Mouse (Mus musculus) myocyte (in vitro differentiated cells): ENCODE results near the gene Gm7579. TPM values are rescaled to one million over a fixed set of nuclear protein-coding genes. Genes with fewer than 3 reads are reported as not detected.
"Not testable (repeated sequence)": the region's sequence is repeated elsewhere in the genome, so short reads cannot be mapped to it uniquely, and the experiment has no call there.

Experiments used
- H3K27me3 ChIP-seq: one replicate; pipeline ENCODE4 v1.6.1; 2011; ENCODE audit not compliant: control insufficient read depth, insufficient read depth, insufficient read length
- H3K36me3 ChIP-seq: one replicate; pipeline ENCODE4 v1.6.1; 2011; ENCODE audit not compliant: control insufficient read depth, insufficient read depth
- H3K4me2 ChIP-seq: one replicate; pipeline ENCODE4 v1.6.1; 2011; ENCODE audit warnings: low read depth, control low read depth
- H3K4me3 ChIP-seq: one replicate; pipeline ENCODE4 v1.5.1; 2011; ENCODE audit warnings: mild to moderate bottlenecking, control low read depth, moderate library complexity
- H3K79me2 ChIP-seq: one replicate; pipeline ENCODE4 v1.6.1; 2011; ENCODE audit not compliant: control insufficient read depth, insufficient read depth
- H3ac ChIP-seq: one replicate; pipeline ENCODE4 v1.6.1; 2011; ENCODE audit not compliant: control insufficient read depth, insufficient read length
- CEBPB ChIP-seq: IDR thresholded peaks from 2 replicates; pipeline ENCODE4 v1.6.1; 2011; ENCODE audit warnings: mild to moderate bottlenecking, moderate library complexity; ENCODE audit not compliant: poor library complexity, insufficient read depth, severe bottlenecking
- E2F4 ChIP-seq: IDR thresholded peaks from one replicate; pipeline ENCODE4 v1.6.1; 2011; ENCODE audit warnings: mild to moderate bottlenecking, control low read depth, moderate library complexity; ENCODE audit not compliant: insufficient read depth
- MAX ChIP-seq: IDR thresholded peaks from one replicate; pipeline ENCODE4 v1.6.1; 2011; ENCODE audit warnings: low read depth, mild to moderate bottlenecking, control low read depth
- MYOD1 ChIP-seq, 3 experiments: IDR thresholded peaks; one replicate each; pipeline ENCODE4 v1.6.1; 2011; ENCODE audit warnings: control low read depth in 2 of 3, low read depth in 2 of 3, mild to moderate bottlenecking in 2 of 3, moderate library complexity in 1 of 3; ENCODE audit not compliant: insufficient read length in 2 of 3, control insufficient read depth in 1 of 3
- MYOG ChIP-seq, 3 experiments: IDR thresholded peaks; one replicate each; pipeline ENCODE4 v1.6.1; 2011; ENCODE audit warnings: control low read depth in 2 of 3, low read depth in 2 of 3, mild to moderate bottlenecking in 2 of 3; ENCODE audit not compliant: insufficient read length in 2 of 3, control insufficient read depth in 1 of 3, insufficient read depth in 1 of 3
- POLR2A ChIP-seq: IDR thresholded peaks from one replicate; pipeline ENCODE4 v1.6.1; 2011; ENCODE audit warnings: low read depth, mild to moderate bottlenecking, control low read depth, moderate library complexity; ENCODE audit not compliant: insufficient read length
- POLR2AphosphoS2 ChIP-seq: IDR thresholded peaks from one replicate; pipeline ENCODE4 v1.6.1; 2011; ENCODE audit warnings: low read depth, control low read depth; ENCODE audit not compliant: insufficient read length
- REST ChIP-seq: IDR thresholded peaks from one replicate; pipeline ENCODE4 v1.6.1; 2011; ENCODE audit warnings: mild to moderate bottlenecking, control low read depth, moderate library complexity; ENCODE audit not compliant: insufficient read depth, insufficient read length
- SRF ChIP-seq: IDR thresholded peaks from one replicate; pipeline ENCODE4 v1.6.1; 2011; ENCODE audit warnings: low read depth; ENCODE audit not compliant: control insufficient read depth, insufficient read length
- TCF12 ChIP-seq: IDR thresholded peaks from one replicate; pipeline ENCODE4 v1.6.1; 2011; ENCODE audit warnings: mild to moderate bottlenecking, control low read depth; ENCODE audit not compliant: poor library complexity, insufficient read depth, severe bottlenecking
- TCF3 ChIP-seq: IDR thresholded peaks from one replicate; pipeline ENCODE4 v1.6.1; 2011; ENCODE audit warnings: low read depth, control low read depth; ENCODE audit not compliant: insufficient read length
- USF1 ChIP-seq: IDR thresholded peaks from one replicate; pipeline ENCODE4 v1.6.1; 2011; ENCODE audit warnings: low read depth, mild to moderate bottlenecking, control low read depth, moderate library complexity
- polyA plus RNA-seq: library from polyadenylated mRNA; unstranded; fragments of >200 nt; fragmentation: generic; extraction: Trizol; gene quantifications from one replicate; pipeline ENCODE4 v1.2.1, GENCODE M21; 2012; ENCODE audit warnings: missing spikeins

Gm7579 gene
- polyA plus RNA-seq, 1 experiment = not detected

DNA sequence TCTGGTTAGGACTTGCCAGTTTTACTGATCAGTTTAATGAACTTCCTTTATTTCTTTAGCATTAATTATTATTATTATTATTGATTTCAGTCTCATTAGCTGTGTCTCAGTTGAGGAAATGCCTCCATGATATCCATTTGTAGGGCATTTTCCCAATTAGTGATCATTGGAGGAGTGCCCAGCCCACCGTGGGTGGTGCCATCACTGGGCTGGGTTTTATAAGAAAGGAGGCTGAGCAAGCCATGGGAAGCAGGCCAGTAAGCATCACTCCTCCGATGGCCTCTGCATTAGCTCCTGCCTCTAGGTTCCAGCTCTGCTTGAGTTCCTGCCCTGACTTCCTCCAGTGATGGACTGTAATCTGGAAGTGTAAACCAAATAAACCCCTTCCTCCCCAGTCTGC, 23.5 kb upstream of the Gm7579 start:
- Histone ChIP-seq H3K27me3 (peaks cover 10% of the 10 kb centered on the region), H3K4me2 (no peak overlapping the region)

GRCm38 (mm10) chr7:142190289-142190688, 21.4 kb upstream of the Gm7579 start, which contains the start of gene Gm10153:
Gm10153 (minus strand) TSS chr7:142190389.
- H3K36me3 ChIP-seq = no peaks in the 10 kb centered on the region
- H3K4me2 ChIP-seq = no peak within 1 kb of the TSS
- peaks cover 10% of the 10 kb centered on the region for H3K27me3 ChIP-seq
- TF ChIP-seq CEBPB = no peak
- H3K4me3 ChIP-seq = no peak within 1 kb of the TSS
- H3K79me2 ChIP-seq = no peaks in the 10 kb centered on the region
- no peak within 1 kb of the TSS for H3ac ChIP-seq

More for the DNA sequence above, 23.5 kb upstream of the Gm7579 start:
- H3K4me3 ChIP-seq = no peak overlapping the region
- H3K79me2 ChIP-seq = no peaks in the 10 kb centered on the region
- H3ac ChIP-seq = no peak overlapping the region
- no peaks in the 10 kb centered on the region for H3K36me3 ChIP-seq
- no peak for TF ChIP-seq REST
- no peak for TF ChIP-seq POLR2A
- no peak for TF ChIP-seq CEBPB
- TF ChIP-seq POLR2AphosphoS2 = no peak
- TF ChIP-seq E2F4 = no peak
- no peak for TF ChIP-seq MAX
- TF ChIP-seq MYOG (IDR thresholded peaks at IDR 0.05; ENCODE audit: control insufficient read depth in 1 of 3, insufficient read depth in 1 of 3, insufficient read length in 2 of 3, low read depth in 2 of 3) = no peak
- TF ChIP-seq TCF3 = no peak

DNA sequence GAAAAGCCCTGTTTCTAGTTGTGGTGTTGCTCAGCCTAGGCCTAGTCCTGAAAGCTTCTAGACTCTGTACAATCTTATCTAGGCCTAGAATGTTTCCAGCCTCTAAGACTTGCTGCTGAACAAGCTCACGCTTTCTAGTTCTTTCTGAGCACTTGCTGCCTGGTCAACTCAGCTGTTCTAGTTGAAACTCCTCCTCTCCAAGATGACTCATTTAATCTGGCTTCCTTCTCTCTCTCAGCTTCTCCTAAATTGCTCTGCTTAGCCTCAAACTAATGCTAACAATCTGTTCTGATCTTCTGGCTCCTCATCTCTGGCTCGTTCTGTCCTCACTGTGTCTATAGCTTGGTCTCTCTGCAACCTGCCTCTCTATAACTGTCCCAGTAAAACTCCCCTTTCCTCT, 12.9 kb upstream of the Gm7579 start:
- no peaks in the 10 kb centered on the region for H3K79me2 ChIP-seq
- peaks cover 4% of the 10 kb centered on the region for H3K27me3 ChIP-seq
- no peak overlapping the region for H3K4me2 ChIP-seq
- H3K36me3 ChIP-seq = no peaks in the 10 kb centered on the region
- H3ac ChIP-seq = no peak overlapping the region
- TF ChIP-seq E2F4 = no peak
- TF ChIP-seq MAX = no peak
- TF ChIP-seq POLR2A = no peak
- no peak for TF ChIP-seq USF1
- TF ChIP-seq CEBPB = no peak
- TF ChIP-seq MYOD1 (IDR thresholded peaks at IDR 0.05; ENCODE audit: control insufficient read depth in 1 of 3, insufficient read length in 2 of 3, low read depth in 2 of 3) = no peak
- no peak for TF ChIP-seq TCF12
- TF ChIP-seq MYOG (IDR thresholded peaks at IDR 0.05; ENCODE audit: control insufficient read depth in 1 of 3, insufficient read depth in 1 of 3, insufficient read length in 2 of 3, low read depth in 2 of 3) = no peak
- no peak for TF ChIP-seq REST
- TF ChIP-seq SRF = no peak
- no peak for TF ChIP-seq TCF3
- no peak for TF ChIP-seq POLR2AphosphoS2
- H3K4me3 ChIP-seq = no peak overlapping the region

DNA sequence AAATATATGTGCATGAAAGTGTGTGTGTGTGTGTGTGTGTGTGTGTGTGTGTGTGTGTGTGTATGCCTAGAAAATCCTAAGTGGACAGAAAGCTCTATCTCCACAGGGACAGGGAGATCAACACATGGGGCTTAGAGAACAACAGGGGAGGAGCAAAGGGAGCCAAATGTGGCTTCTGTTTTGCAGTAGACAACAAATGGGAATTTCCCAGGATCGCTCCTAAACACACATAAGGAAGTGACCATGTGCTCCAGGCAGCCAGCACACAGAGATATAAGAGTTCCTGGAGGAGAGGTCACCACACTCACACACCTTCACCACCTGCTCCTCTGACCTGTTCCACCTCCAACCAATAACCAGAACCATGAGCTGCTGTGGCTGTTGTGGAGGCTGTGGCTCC, 10.6 kb upstream of the Gm7579 start, which contains the start of gene Krtap5-3:
Gene Krtap5-3, plus strand, starts transcription at position 301 of the 400 bp plus-strand sequence.
- no peaks in the 10 kb centered on the region for H3K79me2 ChIP-seq
- H3ac ChIP-seq = no peak within 1 kb of the TSS
- TF ChIP-seq TCF12 (no peak), REST (no peak), SRF (no peak), MYOD1 (IDR thresholded peaks at IDR 0.05; ENCODE audit: control insufficient read depth in 1 of 3, insufficient read length in 2 of 3, low read depth in 2 of 3) (no peak), MAX (no peak), E2F4 (no peak), USF1 (no peak), POLR2AphosphoS2 (no peak), POLR2A (no peak), TCF3 (no peak), MYOG (IDR thresholded peaks at IDR 0.05; ENCODE audit: control insufficient read depth in 1 of 3, insufficient read depth in 1 of 3, insufficient read length in 2 of 3, low read depth in 2 of 3) (no peak), CEBPB (no peak)
- no peak within 1 kb of the TSS for H3K4me3 ChIP-seq
- H3K27me3 ChIP-seq = peaks cover 4% of the 10 kb centered on the region
- no peak within 1 kb of the TSS for H3K4me2 ChIP-seq
- H3K36me3 ChIP-seq = no peaks in the 10 kb centered on the region

DNA sequence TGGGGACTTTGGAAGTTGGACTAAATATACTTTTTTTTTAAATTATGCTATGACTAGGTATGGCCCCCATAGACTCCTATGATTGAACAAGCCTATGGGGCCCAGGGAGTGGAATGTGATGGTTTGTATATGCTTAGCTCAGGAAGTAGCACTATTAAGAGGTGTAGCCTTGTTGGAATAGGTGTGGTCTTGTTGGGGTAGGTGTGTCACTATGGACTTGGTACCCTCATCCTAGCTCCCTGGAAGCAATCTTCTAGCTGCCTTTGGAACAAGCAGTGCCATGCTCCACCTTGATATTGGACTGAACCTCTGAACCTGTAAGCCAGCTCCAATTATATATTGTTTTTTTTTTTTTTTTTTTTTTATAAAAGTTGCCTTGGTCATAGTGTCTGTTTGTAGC, 6.2 kb upstream of the Gm7579 start:
- TF ChIP-seq TCF12 = no peak
- no peak for TF ChIP-seq MYOD1 (IDR thresholded peaks at IDR 0.05; ENCODE audit: control insufficient read depth in 1 of 3, insufficient read length in 2 of 3, low read depth in 2 of 3)
- no peak for TF ChIP-seq MYOG (IDR thresholded peaks at IDR 0.05; ENCODE audit: control insufficient read depth in 1 of 3, insufficient read depth in 1 of 3, insufficient read length in 2 of 3, low read depth in 2 of 3)
- TF ChIP-seq CEBPB = no peak
- no peak for TF ChIP-seq POLR2AphosphoS2
- TF ChIP-seq MAX = no peak
- TF ChIP-seq E2F4 = no peak
- no peak for TF ChIP-seq SRF
- TF ChIP-seq TCF3 = no peak
- TF ChIP-seq POLR2A = no peak
- no peak for TF ChIP-seq REST
- TF ChIP-seq USF1 = no peak
- H3K27me3 ChIP-seq = peaks cover 2% of the 10 kb centered on the region
- H3K36me3 ChIP-seq = no peaks in the 10 kb centered on the region

DNA sequence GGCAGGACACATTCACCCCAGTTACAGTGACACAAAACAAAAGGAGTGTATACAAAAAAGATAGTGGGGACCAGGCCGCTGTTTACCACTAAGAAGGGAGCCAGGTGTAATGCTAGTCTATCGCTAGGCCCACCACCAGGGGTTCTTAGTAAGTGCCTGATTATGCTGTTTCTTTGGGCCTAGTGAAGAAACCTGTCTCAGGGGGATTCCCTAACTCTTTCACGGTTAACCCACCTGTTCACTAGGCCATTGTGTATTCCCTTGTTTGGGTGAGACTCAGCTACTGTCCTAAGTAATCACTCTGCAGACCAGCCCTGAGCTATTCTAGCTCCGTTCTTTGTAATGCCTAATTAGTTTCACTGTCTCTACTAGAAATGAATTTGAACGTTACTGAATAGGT, 4.8 kb upstream of the Gm7579 start:
- H3K27me3 ChIP-seq, H3K36me3 ChIP-seq, H3K79me2 ChIP-seq, H3ac ChIP-seq, H3K4me2 ChIP-seq, H3K4me3 ChIP-seq: not testable (repeated sequence)

More for the DNA sequence above, 6.2 kb upstream of the Gm7579 start:
- no peak overlapping the region for H3ac ChIP-seq
- H3K4me2 ChIP-seq = no peak overlapping the region
- H3K4me3 ChIP-seq = no peak overlapping the region
- no peaks in the 10 kb centered on the region for H3K79me2 ChIP-seq

DNA sequence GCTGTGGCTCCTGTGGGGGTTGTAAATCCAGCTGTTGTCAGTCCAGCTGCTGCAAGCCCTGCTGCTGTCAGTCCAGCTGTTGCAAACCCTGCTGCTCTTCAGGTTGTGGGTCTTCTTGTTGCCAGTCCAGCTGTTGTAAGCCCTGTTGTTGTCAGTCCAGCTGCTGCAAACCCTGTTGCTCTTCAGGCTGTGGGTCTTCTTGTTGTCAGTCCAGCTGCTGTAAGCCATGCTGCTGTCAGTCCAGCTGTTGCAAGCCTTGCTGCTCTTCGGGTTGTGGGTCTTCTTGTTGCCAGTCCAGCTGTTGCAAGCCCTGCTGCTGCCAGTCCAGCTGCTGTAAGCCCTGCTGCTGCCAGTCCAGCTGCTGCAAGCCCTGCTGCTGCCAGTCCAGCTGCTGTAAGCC, 477 bp downstream of the Gm7579 start:
- not testable (repeated sequence) for H3K79me2 ChIP-seq, H3K4me3 ChIP-seq, H3ac ChIP-seq, H3K27me3 ChIP-seq, H3K36me3 ChIP-seq, H3K4me2 ChIP-seq
